Mouse (Mus musculus) embryonic facial prominence, embryonic 15.5 days (tissue): ENCODE measurements at regions not wholly inside any gene's neighbourhood (a gene's known extent, or its start where the extent isn't known, plus 50 kb on each side); places are given as distances from the start of the nearest gene placed in this dataset.

Experiments used
- ATAC-seq: fragments of 200-750 bp; cut with Nextera tagmentation; 2 replicates; pipeline ENCODE4 v1.8.0; 2017; ENCODE audit warnings: low read depth, moderate TSS enrichment; ENCODE audit not compliant: insufficient number of reproducible peaks, low FRiP score, low TSS enrichment
- H3K27ac ChIP-seq: fragments of 300-500 bp; sonication (generic); replicated peaks from 2 replicates; pipeline ENCODE4 v1.5.1; 2015; ENCODE audit warnings: mild to moderate bottlenecking, inconsistent platforms
- H3K27me3 ChIP-seq: fragments of 300-500 bp; sonication (generic); 2 replicates; pipeline ENCODE4 v1.6.1; 2015; ENCODE audit warnings: inconsistent platforms
- H3K36me3 ChIP-seq: fragments of 300-500 bp; sonication (generic); 2 replicates; pipeline ENCODE4 v1.6.1; 2015; ENCODE audit warnings: mild to moderate bottlenecking, inconsistent platforms
- H3K4me1 ChIP-seq: fragments of 300-500 bp; sonication (generic); 2 replicates; pipeline ENCODE4 v1.6.1; 2015; ENCODE audit warnings: inconsistent platforms
- H3K4me2 ChIP-seq: fragments of 300-500 bp; sonication (generic); replicated peaks from 2 replicates; pipeline ENCODE4 v1.6.1; 2015; ENCODE audit warnings: mild to moderate bottlenecking, inconsistent platforms
- H3K4me3 ChIP-seq: fragments of 300-500 bp; sonication (generic); replicated peaks from 2 replicates; pipeline ENCODE4 v1.5.1; 2015; ENCODE audit warnings: mild to moderate bottlenecking, inconsistent platforms
- H3K9ac ChIP-seq: fragments of 300-500 bp; sonication (generic); 2 replicates; pipeline ENCODE4 v1.6.1; 2015; ENCODE audit warnings: inconsistent platforms
- H3K9me3 ChIP-seq: fragments of 300-500 bp; sonication (generic); replicated peaks from 2 replicates; pipeline ENCODE4 v1.6.1; 2016; ENCODE audit warnings: inconsistent platforms
- WGBS: fragments of 180-500 bp; shearing (Covaris S2); methylation state at CpG from one replicate; pipeline ENCODE4 v1.1.7; 2015; 5-methylcytosine and 5-hydroxymethylcytosine counted together

DNA sequence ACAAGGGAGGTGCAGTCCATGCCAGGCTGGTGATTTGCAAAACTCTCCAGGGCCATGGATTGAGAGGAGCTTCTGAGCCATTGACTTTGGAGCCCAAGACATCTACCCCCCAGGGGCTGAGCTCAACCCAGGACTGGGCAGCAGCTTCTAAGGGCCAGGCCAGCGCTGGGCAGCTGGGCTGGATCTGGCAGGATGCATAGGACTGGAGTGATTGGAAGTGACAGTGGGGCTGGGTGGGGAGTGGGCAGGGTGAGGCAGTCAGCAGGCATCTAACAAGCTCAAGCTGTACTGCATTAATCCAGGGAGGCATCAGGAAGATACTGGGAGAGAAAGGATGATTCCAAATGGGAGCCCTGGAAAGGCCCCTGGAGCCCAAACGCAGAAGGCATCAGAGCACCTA is 152.2 kb upstream of the Smim23 start:
- no peak overlapping the region for H3K9ac ChIP-seq
- H3K36me3 ChIP-seq = no peaks in the 10 kb centered on the region
- H3K27me3 ChIP-seq = no peaks in the 10 kb centered on the region; the same call in 1 of the 2 replicates
- no peaks in the 10 kb centered on the region for H3K9me3 ChIP-seq
- WGBS = 71% methylated on average over 2 of the region's 2 CpGs
- no peak overlapping the region for H3K27ac ChIP-seq
- no peak overlapping the region for H3K4me2 ChIP-seq
- H3K4me3 ChIP-seq = no peak overlapping the region
- H3K4me1 ChIP-seq = no peaks in the 10 kb centered on the region
- ATAC-seq = no peak

DNA sequence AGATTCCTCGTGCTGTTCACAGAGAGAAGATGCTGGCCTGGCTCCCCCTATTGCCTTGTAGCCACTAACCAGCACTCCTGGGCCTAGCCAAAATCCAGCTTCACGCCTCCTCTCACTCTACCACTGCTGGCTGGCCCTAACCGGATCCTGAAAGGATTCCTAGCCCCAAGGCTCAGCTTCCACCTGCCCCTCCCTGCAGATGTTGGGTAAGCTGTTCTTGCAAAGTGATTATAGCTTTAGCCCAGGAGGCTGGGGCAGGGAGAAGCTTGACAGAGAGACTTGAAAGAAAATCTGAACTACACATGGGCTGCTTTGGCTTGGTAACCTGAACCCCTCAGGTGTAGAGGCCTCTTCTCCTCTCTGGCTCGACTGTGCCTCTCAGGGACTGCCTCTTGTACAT is 149.0 kb upstream of the Smim23 start:
- no peaks in the 10 kb centered on the region for H3K9me3 ChIP-seq
- H3K9ac ChIP-seq = no peak overlapping the region
- no peak overlapping the region for H3K27ac ChIP-seq
- ATAC-seq = peak; percentile 36; the same call in 1 of the 2 replicates
- no peak overlapping the region for H3K4me3 ChIP-seq
- 38% methylated on average over 4 of the region's 4 CpGs for WGBS
- no peaks in the 10 kb centered on the region; the same call in 1 of the 2 replicates for H3K27me3 ChIP-seq
- H3K4me1 ChIP-seq = no peaks in the 10 kb centered on the region
- no peak overlapping the region for H3K4me2 ChIP-seq
- H3K36me3 ChIP-seq = no peaks in the 10 kb centered on the region

DNA sequence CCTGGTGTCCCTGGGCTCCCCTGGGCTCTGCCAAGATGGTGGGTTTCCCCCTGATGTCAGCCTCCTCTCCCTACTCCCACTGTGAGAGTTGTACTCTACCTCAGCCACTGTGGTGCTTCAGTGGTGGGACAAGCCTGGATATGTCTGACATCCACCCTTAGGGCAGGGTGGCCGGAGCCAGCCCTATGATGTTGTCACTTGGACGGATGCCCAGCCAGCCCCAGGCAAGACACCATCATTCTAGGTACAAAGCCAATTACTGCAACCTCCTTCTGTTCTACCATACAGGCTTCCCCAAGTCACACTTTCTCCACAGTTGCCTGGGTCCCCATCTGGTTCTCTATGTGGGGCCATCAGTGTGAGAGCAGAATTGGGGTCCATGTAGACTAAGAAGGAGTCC is 141.0 kb upstream of the Smim23 start:
- Histone ChIP-seq H3K4me1 (no peaks in the 10 kb centered on the region), H3K27ac (no peak overlapping the region), H3K36me3 (no peaks in the 10 kb centered on the region), H3K4me3 (no peak overlapping the region), H3K27me3 (0 out of 2 replicates have a peak, but pooled peaks cover 4% of the 10 kb centered on the region), H3K9me3 (no peaks in the 10 kb centered on the region), H3K9ac (no peak overlapping the region), H3K4me2 (no peak overlapping the region)
- no peak for ATAC-seq
- 49% methylated on average over 2 of the region's 2 CpGs for WGBS

DNA sequence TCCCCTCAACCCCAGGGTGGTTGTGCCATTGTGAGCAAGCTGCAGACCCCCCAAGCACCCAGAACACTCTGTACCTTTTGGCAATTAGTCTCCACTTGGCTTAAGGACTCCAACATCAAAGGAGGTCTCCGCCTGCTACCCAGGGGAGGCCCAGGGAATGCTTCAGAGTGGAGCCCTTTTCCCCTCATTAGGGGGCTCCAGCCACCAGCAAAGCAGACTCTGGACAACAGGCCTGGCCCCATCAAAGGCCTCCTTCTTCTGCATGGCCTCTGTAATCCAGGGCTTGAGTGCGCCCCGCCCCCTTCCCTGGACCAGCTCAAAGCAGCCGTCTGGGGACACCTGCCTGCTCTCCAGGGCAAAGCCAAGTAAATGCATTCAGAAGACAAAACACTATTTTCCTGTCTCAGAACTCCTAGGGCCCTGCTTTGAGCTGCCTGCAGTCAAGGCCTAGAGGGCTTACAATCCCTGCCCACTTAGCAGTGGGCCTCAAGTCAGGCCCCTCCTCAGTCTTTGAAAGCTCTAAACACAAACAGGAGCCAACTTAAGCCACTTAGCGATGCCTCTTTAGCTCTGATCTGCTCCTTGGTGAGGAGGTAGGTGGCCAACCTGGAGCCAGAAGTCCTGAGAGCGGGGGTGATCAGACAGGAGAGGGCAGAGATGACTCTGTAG is 139.4 kb upstream of the Smim23 start:
- Histone ChIP-seq H3K4me3 (no peak overlapping the region), H3K4me2 (no peak overlapping the region), H3K27ac (no peak overlapping the region), H3K27me3 (peaks cover 11% of the 10 kb centered on the region; the same call in 1 of the 2 replicates), H3K4me1 (no peaks in the 10 kb centered on the region), H3K36me3 (no peaks in the 10 kb centered on the region), H3K9ac (no peak overlapping the region), H3K9me3 (no peaks in the 10 kb centered on the region)
- peak; percentile 39; the same call in 1 of the 2 replicates for ATAC-seq
- 31% methylated on average over 6 of the region's 6 CpGs for WGBS

DNA sequence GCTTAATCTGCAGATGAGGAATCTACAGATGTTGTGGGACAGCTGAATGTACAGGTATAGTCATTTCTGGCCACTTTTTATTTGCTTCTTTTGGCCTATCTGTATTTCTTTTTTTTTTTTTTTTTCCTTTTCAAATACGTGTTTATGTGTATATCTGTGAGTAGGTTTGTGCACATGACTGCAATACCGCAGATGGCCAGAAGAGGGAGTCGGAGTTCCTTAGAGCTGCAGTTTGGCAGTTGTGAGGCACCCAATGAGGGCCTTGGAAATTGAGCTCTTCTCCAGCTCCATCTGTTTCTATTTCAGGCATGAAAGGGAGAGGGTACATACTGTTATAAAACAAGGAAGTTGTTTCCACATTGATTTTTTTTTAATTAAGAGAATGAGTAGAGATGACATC is 137.2 kb upstream of the Smim23 start:
- Histone ChIP-seq H3K9ac (no peak overlapping the region), H3K4me3 (no peak overlapping the region), H3K36me3 (no peaks in the 10 kb centered on the region), H3K27me3 (peaks cover 18% of the 10 kb centered on the region; the same call in 1 of the 2 replicates), H3K4me2 (no peak overlapping the region), H3K4me1 (no peaks in the 10 kb centered on the region), H3K27ac (no peak overlapping the region), H3K9me3 (no peaks in the 10 kb centered on the region)
- ATAC-seq = no peak
- WGBS = 72% methylated on average over 3 of the region's 3 CpGs

DNA sequence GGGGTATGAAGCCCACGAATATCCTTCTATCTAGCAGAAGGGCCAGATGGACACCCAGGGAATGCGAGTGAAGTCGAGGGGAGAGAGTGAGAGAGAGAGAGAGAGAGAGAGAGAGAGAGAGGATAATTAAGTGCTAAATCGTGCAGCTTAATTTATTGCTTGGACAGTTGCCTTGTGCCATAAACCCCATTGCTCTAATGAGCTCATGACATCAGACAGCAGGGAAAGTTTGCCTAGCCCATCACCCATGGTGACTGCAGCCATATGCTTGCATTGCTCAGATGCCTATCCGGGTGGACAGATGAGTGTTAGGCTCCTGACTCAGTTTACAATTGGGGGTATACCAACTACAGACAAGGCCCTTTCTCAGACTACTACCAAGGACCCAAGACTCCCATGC is 134.6 kb upstream of the Smim23 start:
- Histone ChIP-seq H3K36me3 (no peaks in the 10 kb centered on the region), H3K4me2 (no peak overlapping the region), H3K27me3 (peaks cover 20% of the 10 kb centered on the region; the same call in 1 of the 2 replicates), H3K9me3 (no peaks in the 10 kb centered on the region), H3K4me3 (no peak overlapping the region), H3K4me1 (no peaks in the 10 kb centered on the region), H3K27ac (no peak overlapping the region), H3K9ac (no peak overlapping the region)
- ATAC-seq = no peak
- 86% methylated on average over 5 of the region's 5 CpGs for WGBS

DNA sequence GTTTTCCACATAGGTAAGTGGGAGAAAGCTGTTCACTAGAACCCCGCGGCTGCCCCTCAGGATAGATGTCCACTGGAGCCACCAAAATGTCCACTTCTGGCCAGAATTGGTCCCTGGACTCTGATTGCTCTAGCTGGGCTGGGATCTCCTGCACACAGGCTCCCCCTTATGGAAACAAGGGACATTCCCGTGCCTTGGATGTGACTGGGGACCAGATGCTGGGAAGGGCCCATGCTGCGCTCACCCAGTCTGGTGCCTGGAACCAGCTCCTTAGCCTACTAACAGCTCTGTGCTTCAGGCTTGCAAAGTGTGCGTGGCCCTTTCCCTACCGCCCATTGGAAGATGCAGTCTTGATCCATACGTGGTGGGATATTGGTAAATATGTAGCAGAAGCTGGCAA is 132.6 kb upstream of the Smim23 start:
- no peaks in the 10 kb centered on the region for H3K4me1 ChIP-seq
- no peak overlapping the region for H3K9ac ChIP-seq
- no peak overlapping the region for H3K4me3 ChIP-seq
- no peaks in the 10 kb centered on the region for H3K36me3 ChIP-seq
- H3K27ac ChIP-seq = no peak overlapping the region
- 0 out of 2 replicates have a peak, but pooled peaks have one; percentile 30 for ATAC-seq
- H3K27me3 ChIP-seq = peaks cover 20% of the 10 kb centered on the region; the same call in 1 of the 2 replicates
- WGBS = 24% methylated on average over 7 of the region's 7 CpGs
- no peaks in the 10 kb centered on the region for H3K9me3 ChIP-seq
- no peak overlapping the region for H3K4me2 ChIP-seq

DNA sequence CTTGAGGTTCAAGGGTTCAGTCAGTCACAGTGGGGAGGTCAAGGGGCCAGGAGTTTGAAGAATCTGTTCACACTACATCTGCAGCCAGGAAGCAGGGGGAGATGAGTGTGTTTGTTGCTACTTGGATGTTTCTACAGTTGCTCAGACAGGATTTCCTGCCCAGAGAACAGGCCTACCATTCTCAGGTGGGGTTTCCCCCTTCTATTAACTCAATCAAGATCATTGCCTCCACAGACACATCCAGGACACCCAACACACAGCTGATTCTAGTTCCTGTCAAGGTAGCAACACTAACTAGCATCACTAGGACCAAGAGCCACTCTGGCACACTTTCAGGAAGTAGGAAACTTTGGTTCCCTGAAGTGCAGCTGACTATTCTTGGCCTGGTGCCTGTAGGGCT is 127.9 kb upstream of the Smim23 start:
- Histone ChIP-seq H3K27me3 (peaks cover 6% of the 10 kb centered on the region; the same call in 1 of the 2 replicates), H3K9me3 (no peaks in the 10 kb centered on the region), H3K4me1 (peaks cover 8% of the 10 kb centered on the region), H3K27ac (no peak overlapping the region), H3K36me3 (no peaks in the 10 kb centered on the region), H3K9ac (no peak overlapping the region), H3K4me3 (no peak overlapping the region), H3K4me2 (no peak overlapping the region)
- ATAC-seq = no peak

DNA sequence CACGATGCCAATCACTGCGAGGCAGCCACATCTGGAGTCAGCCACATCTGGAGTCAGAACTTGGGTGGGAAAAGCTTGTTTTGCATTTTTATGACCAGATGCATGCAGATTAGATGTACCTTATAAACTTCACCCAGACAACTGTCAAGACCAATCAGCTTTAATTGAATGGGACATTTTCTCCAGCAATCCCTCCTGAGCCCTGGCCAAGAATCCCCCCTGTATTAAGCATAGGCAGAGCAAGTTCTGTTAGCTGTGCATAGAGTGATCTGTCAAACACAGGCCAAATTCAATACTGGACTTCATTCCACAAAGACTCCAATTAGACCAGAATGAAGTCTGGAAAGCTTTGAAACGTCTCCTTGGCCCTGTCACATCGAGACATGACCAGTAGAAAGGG is 123.7 kb upstream of the Smim23 start:
- Histone ChIP-seq H3K9ac (no peak overlapping the region), H3K27ac (no peak overlapping the region), H3K4me1 (peaks cover 8% of the 10 kb centered on the region), H3K4me3 (no peak overlapping the region), H3K9me3 (no peaks in the 10 kb centered on the region), H3K36me3 (no peaks in the 10 kb centered on the region), H3K4me2 (no peak overlapping the region), H3K27me3 (no peaks in the 10 kb centered on the region; the same call in 1 of the 2 replicates)
- ATAC-seq = 0 out of 2 replicates have a peak, but pooled peaks have one; percentile 24
- WGBS = 37% methylated on average over 4 of the region's 4 CpGs

DNA sequence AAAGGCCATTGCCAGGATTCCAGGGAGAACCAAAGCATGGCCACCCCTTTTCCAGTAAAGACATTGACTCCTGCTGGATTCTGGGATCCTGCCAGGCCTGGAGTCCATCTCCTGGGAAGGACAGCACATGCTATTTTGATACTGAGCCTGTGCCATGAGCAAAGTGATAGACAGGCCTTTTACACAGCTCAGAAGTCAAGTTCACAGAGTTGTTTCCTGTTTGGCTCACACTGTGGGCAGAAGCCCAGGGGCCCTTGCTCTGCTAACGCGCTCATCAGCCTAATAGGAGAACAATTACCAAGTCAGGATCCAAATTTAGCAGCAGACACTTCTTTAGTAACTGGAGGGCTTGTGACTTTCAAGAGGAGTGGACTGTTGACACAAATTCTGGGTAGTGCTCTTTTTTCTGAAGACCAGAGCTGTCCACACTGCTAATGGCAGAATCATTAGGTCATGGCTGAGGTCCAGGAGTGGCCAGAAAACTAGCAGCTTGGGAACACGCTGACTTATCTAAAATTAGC is 122.1 kb upstream of the Smim23 start:
- 53% methylated on average over 3 of the region's 3 CpGs for WGBS
- no peak overlapping the region for H3K27ac ChIP-seq
- no peaks in the 10 kb centered on the region for H3K36me3 ChIP-seq
- H3K4me3 ChIP-seq = no peak overlapping the region
- ATAC-seq = no peak
- no peak overlapping the region for H3K4me2 ChIP-seq
- H3K27me3 ChIP-seq = no peaks in the 10 kb centered on the region; the same call in 1 of the 2 replicates
- H3K9ac ChIP-seq = no peak overlapping the region
- peaks cover 8% of the 10 kb centered on the region for H3K4me1 ChIP-seq
- no peaks in the 10 kb centered on the region for H3K9me3 ChIP-seq

DNA sequence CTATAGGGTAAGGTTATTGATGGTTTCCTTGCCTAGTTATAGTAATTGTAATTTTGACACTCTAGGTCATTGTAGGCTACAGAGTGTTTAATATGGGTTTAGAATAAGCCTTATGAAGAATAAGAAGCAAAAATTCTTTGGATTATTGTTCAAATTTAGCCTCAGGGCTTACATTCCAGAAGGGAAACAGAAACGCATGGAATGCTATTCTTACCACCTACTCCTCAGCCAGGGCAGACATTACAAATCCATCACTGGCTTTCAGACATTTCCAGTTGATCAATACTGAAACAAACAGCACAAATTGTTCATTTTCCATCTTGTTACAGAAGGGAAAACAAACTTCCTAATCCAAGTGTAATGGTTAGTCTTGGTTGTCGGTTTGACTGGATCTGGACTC is 120.7 kb upstream of the Smim23 start:
- no peak for ATAC-seq
- 47% methylated on average over 2 of the region's 2 CpGs for WGBS
- Histone ChIP-seq H3K9ac (no peak overlapping the region), H3K4me2 (no peak overlapping the region), H3K9me3 (no peaks in the 10 kb centered on the region), H3K27me3 (no peaks in the 10 kb centered on the region; the same call in 1 of the 2 replicates), H3K4me3 (no peak overlapping the region), H3K4me1 (peaks cover 8% of the 10 kb centered on the region), H3K36me3 (no peaks in the 10 kb centered on the region), H3K27ac (no peak overlapping the region)
